Mouse (Mus musculus): Measurements from ENCODE around the gene Slc35d2.

- TF ChIP-seq TAL1 (IDR thresholded peaks at IDR 0.05; ENCODE audit: low read length), result no peak
- TF ChIP-seq GATA1 (IDR thresholded peaks at IDR 0.05; ENCODE audit: low read length), result no peak
These were observed 24.0 kb upstream of the Slc35d2 start, which contains the start of gene Zfp367 for GRCm38 (mm10) chr13:64153083-64153682.
